Mouse (Mus musculus): ENCODE measurements around the gene Marc2.

GRCm38 (mm10) chr1:184809578-184810001 lies 36.7 kb downstream of the Marc2 start:
- no peak for TF ChIP-seq CTCF (IDR thresholded peaks at IDR 0.05; ENCODE audit: extremely low read depth, insufficient read length, insufficient replicate concordance, low read depth, low read length)
- TF ChIP-seq POLR2A (IDR thresholded peaks at IDR 0.05; ENCODE audit: low read depth, low read length) = no peak
